In genomic region chr13:75914151-75914550, GRCm38 (mm10) we compare ENCODE assay signal across 21 mouse cellular contexts. TPM values are rescaled to one million over a fixed set of nuclear protein-coding genes. Genes with fewer than 3 reads are reported as not detected.
"Had no signal": no experiment of that assay in that cellular context is flagged by ENCODE, and none has a peak within 500 bp of the region (broad histone marks: within the 10 kb centered on the region; RNA-seq: fewer than 3 reads in every experiment).

No protein-coding gene starts in this region.

- H3K4me2 ChIP-seq: liver, embryonic 11.5 days; liver, embryonic 15.5 days; midbrain, embryonic 15.5 days; neural tube, embryonic 12.5 days; stomach, embryonic 15.5 days had no signal

- DNase-seq: kidney, postnatal 10 days; kidney, postnatal 4 days; lung, adult 2 months; lung, postnatal 36 days; right cerebral cortex, postnatal 4 days; thymus, adult 2 months; thymus, postnatal 25 days had no signal

- H3K4me1 ChIP-seq: limb, embryonic 10.5 days; liver, embryonic 15.5 days; midbrain, embryonic 15.5 days; neural tube, embryonic 12.5 days; stomach, embryonic 15.5 days had no signal

- H3K27ac ChIP-seq: layer of hippocampus, adult 2 months; limb, embryonic 10.5 days; liver, embryonic 15.5 days; midbrain, embryonic 15.5 days; neural tube, embryonic 12.5 days; stomach, embryonic 15.5 days had no signal

- H3K27me3 ChIP-seq: liver, embryonic 15.5 days; midbrain, embryonic 15.5 days; neural tube, embryonic 12.5 days; stomach, embryonic 15.5 days had no signal

- H3K9ac ChIP-seq: liver, embryonic 15.5 days; midbrain, embryonic 15.5 days; neural tube, embryonic 12.5 days; stomach, embryonic 15.5 days had no signal

- H3K4me3 ChIP-seq: layer of hippocampus, adult 2 months; limb, embryonic 10.5 days; liver, embryonic 15.5 days; midbrain, embryonic 15.5 days; neural tube, embryonic 12.5 days; stomach, embryonic 15.5 days had no signal

- H3K9me3 ChIP-seq: limb, embryonic 10.5 days; liver, embryonic 15.5 days; midbrain, embryonic 15.5 days; neural tube, embryonic 12.5 days; stomach, embryonic 15.5 days had no signal

- ATAC-seq: lung, postnatal 0 days; midbrain, embryonic 15.5 days had no signal

RNA-seq across cellular contexts. Expression of gene Rhobtb3, which starts 29.6 kb away (rescaled TPM):
- total RNA-seq: monocyte, adult 5-6 weeks had no signal

RNA-seq across cellular contexts. Expression of gene Spata9, which starts 52.8 kb away (rescaled TPM):
- total RNA-seq: left cerebral cortex, adult 18-20 months; megakaryocyte progenitor cell, adult 5-6 weeks; monocyte, adult 5-6 weeks; neutrophil, adult 5-6 weeks had no signal
- polyA plus RNA-seq: lung, adult 2 months; spleen, adult 2 months; thymus, adult 2 months; urinary bladder, adult 2 months had no signal
